Comparison of ENCODE assay signal across 8 mouse cellular contexts in genomic region chr7:19316451-19317161, GRCm38 (mm10). TPM values are rescaled to one million over a fixed set of nuclear protein-coding genes. Genes with fewer than 3 reads are reported as not detected.
A peak's percentile ranks its signal among the peaks of the same experiment; 100 is the strongest.
DNase-seq lines count a peak whose midpoint lies in the region; ATAC-seq and TF ChIP-seq lines count a peak whose summit lies in the region.
"Had no signal": no experiment of that assay in that cellular context is flagged by ENCODE, and none has a peak within 500 bp of the region (broad histone marks: within the 10 kb centered on the region; RNA-seq: fewer than 3 reads in every experiment).

No protein-coding gene starts in this region.

- ATAC-seq in kidney, embryonic 16.5 days (ENCODE audit: low FRiP score, low TSS enrichment) = no peak

- peaks cover 6 to 7% of the 10 kb centered on the region in 2 experiments; a peak in 3 of 4 replicates for H3K27me3 ChIP-seq in MEL (ENCODE audit: control insufficient read depth in 1 of 2, insufficient read depth in 2 of 2, low read length in 2 of 2)
- H3K27me3 ChIP-seq in megakaryocyte, embryonic 14.5 days (replicated peaks) = peaks cover 68% of the 10 kb centered on the region
- H3K27me3 ChIP-seq in kidney, embryonic 16.5 days (ENCODE audit: insufficient read depth, low read length) = peaks cover 5% of the 10 kb centered on the region; the same call in 1 of the 2 replicates

- 58% methylated on average over 14 of the region's 14 CpGs for WGBS in kidney, embryonic 16.5 days

- no peak for TF ChIP-seq POLR2A in MEL (IDR thresholded peaks at IDR 0.05; ENCODE audit: control insufficient read depth in 1 of 2, insufficient read depth in 1 of 2, low read depth in 1 of 2, low read length in 2 of 2, poor library complexity in 1 of 2)

- no peak for TF ChIP-seq CTCF in MEL (IDR thresholded peaks at IDR 0.05 in 2 of 3, conservative IDR thresholded peaks at IDR 0.05 in 1 of 3; ENCODE audit: control insufficient read depth in 1 of 3, insufficient read depth in 1 of 3, low read depth in 2 of 3, low read length in 3 of 3, poor library complexity in 1 of 3, severe bottlenecking in 1 of 3)

- no peak overlapping the region for H3K27ac ChIP-seq in MEL (ENCODE audit: control insufficient read depth, low read depth, low read length)
- no peak overlapping the region for H3K27ac ChIP-seq in kidney, embryonic 16.5 days (ENCODE audit: low read length)

- no peak overlapping the region for H3K4me3 ChIP-seq in MEL (ENCODE audit: control insufficient read depth in 1 of 2, insufficient read depth in 1 of 2, low read depth in 2 of 2, low read length in 2 of 2)
- H3K4me3 ChIP-seq in megakaryocyte, embryonic 14.5 days (replicated peaks) = peak overlapping the region; percentile 80
- H3K4me3 ChIP-seq in kidney, embryonic 16.5 days (ENCODE audit: low read length) = no peak overlapping the region

- H3K9me3 ChIP-seq in MEL (replicated peaks; ENCODE audit: insufficient read depth, low read length) = no peaks in the 10 kb centered on the region
- H3K9me3 ChIP-seq in megakaryocyte, embryonic 14.5 days = peaks cover 6% of the 10 kb centered on the region
- no peaks in the 10 kb centered on the region for H3K9me3 ChIP-seq in kidney, embryonic 16.5 days (ENCODE audit: low read length)

- peaks cover 0 to 25% of the 10 kb centered on the region in 2 experiments; a peak in 2 of 4 replicates for H3K4me1 ChIP-seq in MEL (ENCODE audit: control insufficient read depth in 1 of 2, insufficient read depth in 2 of 2, low read length in 2 of 2)
- H3K4me1 ChIP-seq in megakaryocyte, embryonic 14.5 days = peaks cover 76% of the 10 kb centered on the region
- peaks cover 12% of the 10 kb centered on the region for H3K4me1 ChIP-seq in kidney, embryonic 16.5 days (ENCODE audit: insufficient read depth, low read length)

- H3K36me3 ChIP-seq in MEL (ENCODE audit: control insufficient read depth in 1 of 2, insufficient read depth in 2 of 2, low read length in 2 of 2) = no peaks in the 10 kb centered on the region
- H3K36me3 ChIP-seq in megakaryocyte, embryonic 14.5 days (replicated peaks; ENCODE audit: low read length) = no peaks in the 10 kb centered on the region
- no peaks in the 10 kb centered on the region for H3K36me3 ChIP-seq in kidney, embryonic 16.5 days (ENCODE audit: insufficient read depth, low read length)

- TF ChIP-seq RAD21 in MEL (IDR thresholded peaks at IDR 0.05; ENCODE audit: low read depth, low read length) = no peak

- TF ChIP-seq EP300 in MEL (IDR thresholded peaks at IDR 0.05; ENCODE audit: low read depth in 1 of 2, low read length in 2 of 2) = peak in 1 of 2 experiments; percentile 59; a peak in 2 of 4 replicates

- peak; percentile 56 for DNase-seq in layer of hippocampus, adult 11-12 months (ENCODE audit: low spot score)
- DNase-seq in layer of hippocampus, adult 9-10 months (ENCODE audit: low spot score) = no peak
- DNase-seq in MEL (ENCODE audit: low read depth, low spot score) = peak; percentile 64
- DNase-seq in heart, adult 8-10 months (ENCODE audit: low spot score) = peak; percentile 54
- DNase-seq in layer of hippocampus, postnatal 14 days (ENCODE audit: low spot score in 2 of 2) = no peak

- no peak overlapping the region for H3K9ac ChIP-seq in MEL (ENCODE audit: control insufficient read depth, low read depth, low read length, poor library complexity, severe bottlenecking)
- no peak overlapping the region for H3K9ac ChIP-seq in kidney, embryonic 16.5 days (replicated peaks; ENCODE audit: low read length)

- no peaks in the 10 kb centered on the region for H3K79me2 ChIP-seq in MEL (ENCODE audit: control insufficient read depth, insufficient read depth, low read length, poor library complexity)

- no peak overlapping the region for H3K4me2 ChIP-seq in kidney, embryonic 16.5 days (replicated peaks; ENCODE audit: low read depth, low read length)

TF ChIP-seq in MEL, 35 proteins besides CTCF, POLR2A, EP300 and RAD21:
- TF ChIP-seq E2F4 (IDR thresholded peaks at IDR 0.05; ENCODE audit: borderline replicate concordance, low read depth, low read length) (no peak), MEF2A (IDR thresholded peaks at IDR 0.05; ENCODE audit: extremely low read depth, insufficient replicate concordance, low read depth, low read length, poor library complexity, severe bottlenecking) (no peak), BHLHE40 (IDR thresholded peaks at IDR 0.05; ENCODE audit: borderline replicate concordance, low read depth, low read length) (no peak), MAZ (IDR thresholded peaks at IDR 0.05; ENCODE audit: low read depth, low read length) (no peak), MYC (IDR thresholded peaks at IDR 0.05; ENCODE audit: low read depth, low read length) (no peak), NELFE (IDR thresholded peaks at IDR 0.05; ENCODE audit: low read depth, low read length) (no peak)

RNA-seq across cellular contexts. Expression of gene Fosb, which starts 6.8 kb away (rescaled TPM):
- total RNA-seq in MEL (2012; rRNA removed) = 0.04 and 0.10 TPM in 2 replicates
- under 1 TPM in 1 of 2 experiments, not detected in 1; 0.49 TPM for polyA plus RNA-seq in MEL (2012; ENCODE audit: insufficient read depth in 1 of 2, insufficient read length in 2 of 2, low read depth in 1 of 2, low replicate concordance in 2 of 2, missing spikeins in 1 of 2)
- 1 to 10 TPM; 1.2 to 9.8 (median 5.1) TPM for total RNA-seq in heart, adult 8-10 months (2022)
- polyA plus RNA-seq in megakaryocyte, embryonic 14.5 days (2012; ENCODE audit: insufficient read depth, low replicate concordance) = 12.9 and 33.1 TPM in 2 replicates
- total RNA-seq in layer of hippocampus, postnatal 14 days (2021) = 1 to 10 TPM; 6.1 to 6.5 TPM
- polyA plus RNA-seq in kidney, embryonic 16.5 days (2015; fragmentation: Nextera tagmentation; extraction: Ambion mirVana) = 0.17 and 0.22 TPM in 2 replicates
- polyA plus RNA-seq: embryonic facial prominence, embryonic 11.5 days had no signal

RNA-seq across cellular contexts. Expression of gene Ercc1, which starts 28.0 kb away (rescaled TPM):
- total RNA-seq in MEL (2012; rRNA removed) = 22.2 and 25.9 TPM in 2 replicates
- 10 to 100 TPM in 1 of 2 experiments, not detected in 1; 37.5 TPM for polyA plus RNA-seq in MEL (2012; ENCODE audit: insufficient read depth in 1 of 2, insufficient read length in 2 of 2, low read depth in 1 of 2, low replicate concordance in 2 of 2, missing spikeins in 1 of 2)
- total RNA-seq in heart, adult 8-10 months (2022) = 10 to 100 TPM; 39.8 to 46.9 (median 44.4) TPM
- polyA plus RNA-seq in megakaryocyte, embryonic 14.5 days (2012; ENCODE audit: insufficient read depth, low replicate concordance) = 36.5 and 52.2 TPM in 2 replicates
- 10 to 100 TPM; 38.3 to 44.7 TPM for total RNA-seq in layer of hippocampus, postnatal 14 days (2021)
- polyA plus RNA-seq in kidney, embryonic 16.5 days (2015; fragmentation: Nextera tagmentation; extraction: Ambion mirVana) = 81.8 and 86.1 TPM in 2 replicates

RNA-seq across cellular contexts. Expression of gene Rtn2, which starts 34.2 kb away (rescaled TPM):
- 0.27 and 0.52 TPM in 2 replicates for total RNA-seq in MEL (2012; rRNA removed)
- polyA plus RNA-seq in MEL (2012; ENCODE audit: insufficient read depth in 1 of 2, insufficient read length in 2 of 2, low read depth in 1 of 2, low replicate concordance in 2 of 2, missing spikeins in 1 of 2) = 1 to 10 TPM in 1 of 2 experiments, not detected in 1; 1.4 TPM
- total RNA-seq in heart, adult 8-10 months (2022) = 100 to 1,000 TPM; 137 to 160 (median 149) TPM
- 6.1 and 8.4 TPM in 2 replicates for polyA plus RNA-seq in megakaryocyte, embryonic 14.5 days (2012; ENCODE audit: insufficient read depth, low replicate concordance)
- 100 to 1,000 TPM in 1 of 2 experiments, 10 to 100 TPM in 1; 93.0 to 104 TPM for total RNA-seq in layer of hippocampus, postnatal 14 days (2021)
- 8.0 and 9.4 TPM in 2 replicates for polyA plus RNA-seq in kidney, embryonic 16.5 days (2015; fragmentation: Nextera tagmentation; extraction: Ambion mirVana)

RNA-seq across cellular contexts. Expression of gene Ppm1n, which starts 36.7 kb away (rescaled TPM):
- not detected in 2 replicates for total RNA-seq in MEL (2012; rRNA removed)
- not detected for polyA plus RNA-seq in MEL (2012; ENCODE audit: insufficient read depth in 1 of 2, insufficient read length in 2 of 2, low read depth in 1 of 2, low replicate concordance in 2 of 2, missing spikeins in 1 of 2)
- not detected for total RNA-seq in heart, adult 8-10 months (2022)
- not detected in 2 replicates for polyA plus RNA-seq in megakaryocyte, embryonic 14.5 days (2012; ENCODE audit: insufficient read depth, low replicate concordance)
- under 1 TPM in 1 of 2 experiments, not detected in 1; 0.79 TPM for total RNA-seq in layer of hippocampus, postnatal 14 days (2021)
- 0.22 TPM in 1 of 2 replicates, not detected in the other for polyA plus RNA-seq in kidney, embryonic 16.5 days (2015; fragmentation: Nextera tagmentation; extraction: Ambion mirVana)
- polyA plus RNA-seq: embryonic facial prominence, embryonic 11.5 days had no signal

RNA-seq across cellular contexts. Expression of gene Cd3eap, which starts 42.7 kb away (rescaled TPM):
- total RNA-seq in MEL (2012; rRNA removed) = 26.2 and 43.9 TPM in 2 replicates
- polyA plus RNA-seq in MEL (2012; ENCODE audit: insufficient read depth in 1 of 2, insufficient read length in 2 of 2, low read depth in 1 of 2, low replicate concordance in 2 of 2, missing spikeins in 1 of 2) = 10 to 100 TPM in 1 of 2 experiments, not detected in 1; 49.8 TPM
- total RNA-seq in heart, adult 8-10 months (2022) = 10 to 100 TPM in 1 of 4 experiments, 1 to 10 TPM in 3; 8.8 to 12.7 (median 9.4) TPM
- 13.3 and 50.4 TPM in 2 replicates for polyA plus RNA-seq in megakaryocyte, embryonic 14.5 days (2012; ENCODE audit: insufficient read depth, low replicate concordance)
- total RNA-seq in layer of hippocampus, postnatal 14 days (2021) = 10 to 100 TPM; 19.6 to 19.8 TPM
- polyA plus RNA-seq in kidney, embryonic 16.5 days (2015; fragmentation: Nextera tagmentation; extraction: Ambion mirVana) = 25.0 and 27.7 TPM in 2 replicates

Comparison
In these comparisons a context has a peak if more than half of its experiments do, and no peak if none do; other contexts are left out.
1. DNase-seq: peak in layer of hippocampus, adult 11-12 months (single experiment), MEL (single experiment) and heart, adult 8-10 months (single experiment); none in layer of hippocampus, adult 9-10 months (single experiment) and layer of hippocampus, postnatal 14 days (0 of 2).
2. RNA of gene Rtn2, which starts 34.2 kb away (total RNA-seq): 137 to 160 TPM in heart, adult 8-10 months and 93.0 to 104 TPM in layer of hippocampus, postnatal 14 days; 0.27 to 0.52 TPM in MEL; every median in the first group is over 10 times any median in the second.